Mouse (Mus musculus) bone marrow macrophage, adult 2 months (primary cell): ENCODE measurements around the gene Ncapd2. TPM values are rescaled to one million over a fixed set of nuclear protein-coding genes. Genes with fewer than 3 reads are reported as not detected.
A peak's percentile ranks its signal among the peaks of the same experiment; 100 is the strongest.

Experiments
- H3K27ac ChIP-seq: 2 replicates; pipeline ENCODE4 v1.5.1; 2012; ENCODE audit warnings: low read depth, low read length; ENCODE audit not compliant: insufficient read depth
- H3K4me1 ChIP-seq: 2 replicates; pipeline ENCODE4 v1.6.1; 2012; ENCODE audit warnings: low read length; ENCODE audit not compliant: control insufficient read depth, insufficient read depth
- H3K4me3 ChIP-seq: 2 replicates; pipeline ENCODE4 v1.5.1; 2012; ENCODE audit warnings: mild to moderate bottlenecking, low read length, moderate library complexity; ENCODE audit not compliant: insufficient read depth
- CTCF ChIP-seq: IDR thresholded peaks from 2 replicates; pipeline ENCODE4 v1.5.1; 2012; ENCODE audit warnings: low read depth, mild to moderate bottlenecking, low read length, moderate library complexity
- POLR2A ChIP-seq: IDR thresholded peaks from 2 replicates; pipeline ENCODE4 v1.6.1; 2012; ENCODE audit warnings: mild to moderate bottlenecking, low read depth, low read length, borderline replicate concordance
- polyA plus RNA-seq: library from polyadenylated mRNA; stranded (reverse); fragments of >200 nt; gene quantifications from 2 replicates; pipeline ENCODE4 v1.2.4, GENCODE M21; 2012; ENCODE audit not compliant: missing spikeins, insufficient read depth, insufficient read length

Ncapd2 gene
- polyA plus RNA-seq, 1 experiment = 83.1 TPM

DNA sequence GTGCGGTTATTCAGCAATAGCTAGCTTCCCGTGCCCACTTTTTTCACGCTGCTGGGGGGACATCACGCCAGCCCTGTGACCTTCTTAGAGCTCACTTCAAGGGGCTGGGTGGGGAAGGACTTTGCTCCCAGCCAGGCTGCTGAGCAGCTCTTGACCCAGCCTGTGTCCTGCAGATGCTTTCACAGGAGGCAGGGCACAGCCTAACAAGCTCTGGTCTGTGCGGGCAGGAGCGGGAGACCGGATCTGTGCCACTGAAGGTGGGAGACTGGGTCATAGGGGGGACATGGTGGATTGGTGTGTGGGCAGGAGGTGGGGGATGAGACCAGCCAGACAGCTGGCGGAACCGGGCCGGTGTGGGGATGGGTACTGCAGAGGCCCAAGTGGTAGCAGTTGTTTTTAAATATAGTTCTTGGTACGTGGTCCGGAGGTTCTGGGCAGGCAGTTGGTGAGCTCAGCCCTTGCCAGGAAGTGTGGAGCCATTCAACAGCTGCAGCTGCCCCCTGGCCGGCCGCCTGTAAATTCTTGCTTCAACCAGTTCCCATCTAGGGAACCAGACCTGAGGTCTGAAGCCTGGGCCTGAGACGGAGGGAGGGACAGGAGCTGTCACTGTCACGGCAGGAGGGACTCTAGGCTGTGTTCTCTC is 42.5 kb downstream of the Ncapd2 start:
- TF ChIP-seq POLR2A (no peak), CTCF (no peak)
- H3K4me1 ChIP-seq = peaks cover 34% of the 10 kb centered on the region
- peak overlapping the region; percentile 44 for H3K4me3 ChIP-seq
- peak overlapping the region; percentile 93 for H3K27ac ChIP-seq

DNA sequence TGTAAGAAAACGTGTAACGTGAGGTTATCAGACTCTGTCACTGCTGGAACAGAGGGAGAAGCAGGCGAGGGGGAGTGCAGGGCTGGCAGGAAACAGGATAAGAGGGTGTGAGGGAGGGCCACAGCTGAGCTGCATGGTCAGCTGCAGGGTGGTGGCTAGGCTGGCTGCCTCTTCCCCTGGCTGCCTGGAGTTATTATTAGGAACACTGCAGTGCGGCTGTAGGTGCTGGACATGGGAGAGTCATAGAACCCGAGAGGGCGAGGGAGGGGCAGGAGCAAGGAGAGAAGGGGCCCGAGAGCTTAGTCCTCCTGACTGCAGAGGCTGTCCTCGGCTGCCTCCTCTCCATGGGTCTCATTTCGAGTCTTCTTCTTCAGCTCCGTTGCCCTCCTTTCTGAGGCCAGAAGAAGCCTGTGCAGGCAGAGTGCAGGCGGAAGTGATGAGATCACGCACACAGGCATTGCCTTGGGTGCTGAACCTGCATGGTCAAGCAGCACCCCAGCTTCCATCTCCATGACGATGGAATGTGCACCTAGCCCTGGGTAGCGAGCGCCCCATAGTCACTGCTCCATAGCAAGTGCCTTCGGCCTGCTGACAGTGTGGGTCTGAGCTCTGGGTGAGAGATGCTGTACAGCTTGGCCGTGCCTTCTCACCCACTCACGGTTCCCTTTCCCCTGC is 43.1 kb downstream of the Ncapd2 start:
- H3K4me1 ChIP-seq = peaks cover 34% of the 10 kb centered on the region
- peak overlapping the region; percentile 93 for H3K27ac ChIP-seq
- TF ChIP-seq CTCF = no peak
- TF ChIP-seq POLR2A = no peak
- peak overlapping the region; percentile 44 for H3K4me3 ChIP-seq

DNA sequence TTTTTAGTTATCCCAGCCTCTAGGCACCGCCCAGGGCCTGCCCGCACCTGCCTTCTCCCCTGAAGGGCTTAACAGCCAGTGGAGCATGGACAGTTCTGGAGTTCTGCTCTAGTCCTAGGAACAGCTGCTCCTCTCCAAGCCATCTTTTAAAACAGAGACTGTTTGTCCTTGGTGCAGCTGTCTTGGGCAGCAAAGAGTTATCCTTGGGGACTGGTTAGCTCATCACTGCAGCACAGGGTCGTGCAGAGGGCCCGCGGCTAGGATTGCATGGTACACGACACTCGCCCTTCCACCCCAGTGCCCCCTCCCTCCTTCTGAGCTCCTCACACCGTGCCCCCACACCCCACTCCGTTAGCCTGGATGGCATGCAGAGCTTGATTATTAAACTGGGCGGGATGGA is 44.2 kb downstream of the Ncapd2 start:
- Histone ChIP-seq H3K4me1 (peaks cover 34% of the 10 kb centered on the region), H3K4me3 (peak overlapping the region; percentile 32), H3K27ac (peak overlapping the region; percentile 62)
- TF ChIP-seq POLR2A (no peak), CTCF (no peak)

DNA sequence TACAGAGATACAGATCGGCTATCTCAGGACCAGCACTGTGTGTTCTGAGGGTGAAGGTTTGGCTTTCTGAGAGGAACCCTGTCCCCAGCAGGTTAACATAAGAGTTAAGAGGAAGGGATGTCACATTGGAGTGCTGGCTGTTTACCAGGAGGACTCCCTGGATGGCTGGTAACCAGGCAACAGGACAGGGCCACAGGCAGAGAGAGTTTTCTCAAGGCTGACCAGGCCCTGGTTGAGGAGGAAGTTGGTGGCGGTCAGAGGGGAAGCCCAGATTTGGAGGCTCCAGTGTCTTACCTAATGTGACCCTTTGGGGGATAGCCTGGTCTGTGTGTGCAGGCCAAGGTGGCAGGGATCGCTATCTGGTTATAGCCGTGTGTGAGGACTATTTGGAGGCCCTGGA is 44.7 kb downstream of the Ncapd2 start:
- peak overlapping the region; percentile 62 for H3K27ac ChIP-seq
- peaks cover 34% of the 10 kb centered on the region for H3K4me1 ChIP-seq
- H3K4me3 ChIP-seq = peak overlapping the region; percentile 87
- TF ChIP-seq CTCF (no peak), POLR2A (no peak)

DNA sequence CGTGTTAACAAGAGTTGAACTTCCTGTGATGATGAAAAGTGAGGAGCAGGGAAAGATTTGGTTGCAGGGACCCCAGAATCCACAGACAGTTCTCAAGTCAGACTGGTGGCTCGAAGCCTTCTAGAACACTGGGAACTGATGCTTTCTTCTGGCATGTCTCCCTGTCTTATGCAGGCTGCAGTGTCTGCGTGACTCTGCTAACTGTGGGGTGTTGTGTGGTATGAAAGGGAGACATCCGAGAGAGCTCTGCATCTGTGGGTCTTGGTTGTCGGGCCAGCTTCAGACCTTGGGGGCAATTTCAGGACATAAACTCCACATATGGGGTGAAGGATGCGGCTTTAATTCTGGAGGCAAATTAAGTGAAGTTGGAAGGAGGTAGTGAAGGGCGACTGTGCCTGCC is 45.4 kb downstream of the Ncapd2 start:
- H3K4me1 ChIP-seq = peaks cover 34% of the 10 kb centered on the region
- peak overlapping the region; percentile 40 for H3K27ac ChIP-seq
- peak overlapping the region; percentile 87 for H3K4me3 ChIP-seq
- TF ChIP-seq POLR2A = no peak
- no peak for TF ChIP-seq CTCF

DNA sequence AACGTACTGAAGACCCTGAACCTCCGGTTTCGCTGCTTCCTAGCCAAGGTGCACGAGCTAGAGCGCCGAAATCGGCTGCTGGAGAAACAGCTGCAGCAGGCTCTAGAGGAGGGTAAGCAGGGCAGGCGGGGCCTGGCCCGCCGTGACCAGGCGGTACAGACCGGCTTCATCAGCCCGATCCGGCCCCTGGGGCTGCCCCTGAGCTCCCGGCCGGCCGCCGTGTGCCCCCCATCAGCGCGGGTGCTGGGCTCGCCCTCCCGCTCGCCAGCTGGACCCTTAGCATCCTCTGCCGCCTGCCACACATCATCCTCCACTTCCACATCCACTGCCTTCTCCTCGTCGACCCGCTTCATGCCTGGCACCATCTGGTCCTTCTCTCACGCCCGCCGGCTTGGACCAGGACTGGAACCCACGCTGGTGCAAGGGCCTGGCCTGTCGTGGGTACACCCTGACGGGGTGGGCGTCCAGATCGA is 46.0 kb downstream of the Ncapd2 start:
- Histone ChIP-seq H3K4me3 (peak overlapping the region; percentile 87), H3K4me1 (peaks cover 34% of the 10 kb centered on the region), H3K27ac (peak overlapping the region; percentile 36)
- TF ChIP-seq POLR2A (no peak), CTCF (no peak)

DNA sequence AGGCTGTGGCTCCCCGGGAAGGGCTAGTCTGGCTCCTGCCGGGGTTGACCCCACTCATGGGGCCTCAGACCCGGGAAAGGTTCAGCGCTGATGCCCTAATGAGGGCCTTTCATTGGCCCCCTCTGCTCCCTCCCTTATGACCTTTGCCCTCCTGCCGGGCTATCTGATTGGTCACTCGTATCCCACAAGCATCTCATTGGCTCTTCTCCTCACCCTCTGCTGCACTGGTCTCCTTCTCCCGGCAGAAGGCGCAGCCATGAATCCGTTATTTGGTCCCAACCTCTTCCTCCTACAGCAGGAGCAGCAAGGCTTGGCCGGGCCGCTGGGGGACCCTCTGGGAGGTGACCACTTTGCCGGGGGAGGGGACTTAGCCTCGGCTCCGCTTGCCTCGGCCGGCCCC is 46.5 kb downstream of the Ncapd2 start, which contains the start of gene Iffo1:
Gene Iffo1 (plus strand): TSS at position 241 of the 400 bp plus-strand sequence.
- Histone ChIP-seq H3K4me1 (peaks cover 34% of the 10 kb centered on the region), H3K4me3 (peak within 1 kb of the TSS; percentile 87), H3K27ac (peak within 1 kb of the TSS; percentile 40)
- TF ChIP-seq CTCF (no peak), POLR2A (0 out of 2 replicates have a peak, but pooled peaks have one; percentile 10)

DNA sequence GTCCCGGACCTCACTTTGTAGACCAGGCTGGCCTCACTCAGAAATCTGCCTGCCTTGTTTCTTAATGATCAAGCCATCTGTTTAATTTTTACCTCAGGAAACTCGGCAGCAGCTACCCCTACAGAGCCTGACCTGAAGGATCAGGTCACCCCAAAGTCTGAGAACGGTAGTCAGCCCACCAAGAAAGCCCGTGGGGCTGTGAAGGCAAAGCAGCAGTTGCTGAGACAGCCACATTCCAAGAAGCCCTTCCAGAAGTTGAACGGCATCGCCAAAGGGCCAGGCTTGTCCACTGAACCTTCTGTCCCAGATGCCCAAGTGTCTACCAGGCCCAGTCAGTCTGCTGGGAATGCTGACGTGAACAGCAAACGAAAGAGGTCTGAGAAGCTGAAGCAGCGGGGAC is 47.6 kb downstream of the Ncapd2 start:
- H3K27ac ChIP-seq = no peak overlapping the region
- TF ChIP-seq POLR2A (no peak), CTCF (no peak)
- peaks cover 24% of the 10 kb centered on the region for H3K4me1 ChIP-seq
- H3K4me3 ChIP-seq = no peak overlapping the region

DNA sequence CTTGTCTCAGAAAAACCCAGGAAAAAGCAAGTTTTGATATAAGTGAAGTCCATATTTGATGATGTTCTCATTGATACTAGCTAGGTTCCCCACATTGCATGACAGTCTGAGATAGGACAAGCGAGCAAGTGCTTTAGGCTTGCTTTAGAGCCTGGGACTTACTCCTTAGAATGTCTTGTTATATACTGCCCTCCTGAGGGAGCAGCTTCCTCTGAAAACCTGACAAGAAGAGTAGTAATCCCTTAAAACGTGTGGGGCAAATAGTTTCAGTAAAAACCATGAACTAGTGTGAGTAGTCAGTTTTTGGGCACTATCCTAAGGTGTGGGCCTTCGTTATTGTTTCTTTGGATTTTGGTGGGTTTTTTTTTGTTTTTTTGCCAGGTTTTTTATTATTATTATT is 48.4 kb downstream of the Ncapd2 start:
- H3K4me1 ChIP-seq = peaks cover 20% of the 10 kb centered on the region
- no peak for TF ChIP-seq CTCF
- no peak for TF ChIP-seq POLR2A
- H3K27ac ChIP-seq = no peak overlapping the region
- H3K4me3 ChIP-seq = no peak overlapping the region

DNA sequence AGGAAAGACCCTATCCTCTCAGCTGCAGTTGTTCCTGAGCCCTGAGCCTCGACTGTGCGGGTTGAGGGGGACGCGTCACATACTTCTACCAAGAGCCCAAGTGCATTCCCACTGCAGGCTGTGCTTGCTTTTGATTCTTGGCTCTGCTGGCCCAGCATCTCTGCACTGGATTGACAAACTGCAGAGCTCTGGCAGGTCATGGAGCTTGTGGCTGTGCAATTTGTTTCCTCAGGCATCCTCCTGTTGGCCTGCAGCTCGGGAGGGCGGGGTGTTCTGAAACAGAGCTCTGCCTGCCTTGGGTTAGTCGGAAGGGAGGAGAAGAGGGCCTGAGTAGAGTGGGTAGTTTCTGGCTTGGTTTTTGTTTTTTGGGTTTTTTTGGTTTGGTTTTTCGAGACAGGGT is 49.1 kb downstream of the Ncapd2 start:
- Histone ChIP-seq H3K4me3 (no peak overlapping the region), H3K27ac (no peak overlapping the region), H3K4me1 (peaks cover 14% of the 10 kb centered on the region)
- TF ChIP-seq POLR2A (no peak), CTCF (no peak)
